18 mouse cellular contexts compared by ENCODE assay signal in the genomic region with DNA sequence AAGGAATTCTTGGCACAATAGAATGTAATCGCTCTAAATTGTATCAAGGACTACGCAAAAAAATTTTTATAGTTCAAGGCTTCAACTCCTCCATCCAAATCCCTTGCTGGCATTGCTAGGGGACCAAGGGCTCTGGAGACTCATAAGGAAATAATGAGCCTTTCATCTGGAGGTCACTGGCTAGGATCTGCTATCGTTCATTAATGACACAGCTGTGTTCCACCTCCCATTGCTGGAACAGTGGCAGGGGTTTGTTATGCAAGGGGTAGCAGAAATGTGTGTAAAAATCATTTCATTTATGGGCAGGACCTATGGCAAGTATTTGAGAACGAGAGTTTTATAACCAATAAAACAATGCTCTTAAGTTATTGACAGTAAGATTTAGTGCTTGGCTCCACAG.
"Had no signal": no experiment of that assay in that cellular context is flagged by ENCODE, and none has a peak within 500 bp of the region (broad histone marks: within the 10 kb centered on the region; RNA-seq: fewer than 3 reads in every experiment).

No protein-coding gene starts in this region.

- H3K27me3 ChIP-seq: liver, embryonic 15.5 days; megakaryocyte, embryonic 14.5 days; midbrain, embryonic 12.5 days; neural tube, embryonic 13.5 days had no signal

- H3K4me3 ChIP-seq: liver, embryonic 15.5 days; megakaryocyte, embryonic 14.5 days; midbrain, embryonic 12.5 days; neural tube, embryonic 13.5 days; stomach, embryonic 15.5 days had no signal

- H3K36me3 ChIP-seq: liver, embryonic 15.5 days; midbrain, embryonic 12.5 days; neural tube, embryonic 13.5 days; stomach, embryonic 15.5 days had no signal

- DNase-seq: kidney, adult 9 months; kidney, postnatal 36 days; left cerebral cortex, postnatal 4 days; lung, adult 2 months; retina, postnatal 1 day; right cerebral cortex, postnatal 4 days; thymus, adult 2 months; thymus, postnatal 25 days had no signal

- H3K27ac ChIP-seq: kidney, postnatal 0 days; liver, embryonic 15.5 days; macrophage; midbrain, embryonic 12.5 days; neural tube, embryonic 13.5 days; stomach, embryonic 15.5 days had no signal

- H3K4me2 ChIP-seq: liver, embryonic 11.5 days; liver, embryonic 15.5 days; midbrain, embryonic 12.5 days; neural tube, embryonic 13.5 days; stomach, embryonic 15.5 days had no signal

- ATAC-seq: lung, postnatal 0 days; midbrain, embryonic 16.5 days had no signal

- H3K9me3 ChIP-seq: liver, embryonic 15.5 days; megakaryocyte, embryonic 14.5 days; midbrain, embryonic 12.5 days; neural tube, embryonic 13.5 days; stomach, embryonic 15.5 days had no signal

- H3K4me1 ChIP-seq: liver, embryonic 15.5 days; megakaryocyte, embryonic 14.5 days; midbrain, embryonic 12.5 days had no signal

- H3K9ac ChIP-seq: liver, embryonic 15.5 days; midbrain, embryonic 12.5 days; neural tube, embryonic 13.5 days; stomach, embryonic 15.5 days had no signal
